Mouse (Mus musculus): ENCODE measurements around the gene Elane.

Elane gene

GRCm38 (mm10) chr10:79857452-79857811, 28.6 kb upstream of the Elane start:
- no peak for ATAC-seq (ENCODE audit: insufficient number of reproducible peaks, low FRiP score, low TSS enrichment)

GRCm38 (mm10) chr10:79857894-79858293, 28.2 kb upstream of the Elane start:
- no peak for ATAC-seq (ENCODE audit: insufficient number of reproducible peaks, low FRiP score, low TSS enrichment)

- ATAC-seq (ENCODE audit: insufficient number of reproducible peaks, low FRiP score, low TSS enrichment): no peak
Observed at GRCm38 (mm10) chr10:79858416-79859074, 27.5 kb upstream of the Elane start.

GRCm38 (mm10) chr10:79859116-79859515, 26.9 kb upstream of the Elane start:
- ATAC-seq (ENCODE audit: insufficient number of reproducible peaks, low FRiP score, low TSS enrichment): no peak

- ATAC-seq (ENCODE audit: insufficient number of reproducible peaks, low FRiP score, low TSS enrichment): no peak
Observed at GRCm38 (mm10) chr10:79860079-79860911, 25.8 kb upstream of the Elane start.

- peak; percentile 70; the same call in 1 of the 2 replicates for ATAC-seq (ENCODE audit: insufficient number of reproducible peaks, low FRiP score, low TSS enrichment)
Observed at GRCm38 (mm10) chr10:79861230-79862048, 24.6 kb upstream of the Elane start.

GRCm38 (mm10) chr10:79862049-79862788, 23.8 kb upstream of the Elane start:
- no peak for ATAC-seq (ENCODE audit: insufficient number of reproducible peaks, low FRiP score, low TSS enrichment)

GRCm38 (mm10) chr10:79862925-79863324, 23.1 kb upstream of the Elane start:
- ATAC-seq (ENCODE audit: insufficient number of reproducible peaks, low FRiP score, low TSS enrichment): no peak

GRCm38 (mm10) chr10:79864351-79865188, 21.5 kb upstream of the Elane start:
- no peak for ATAC-seq (ENCODE audit: insufficient number of reproducible peaks, low FRiP score, low TSS enrichment)

GRCm38 (mm10) chr10:79865189-79865601, 20.9 kb upstream of the Elane start:
- no peak for ATAC-seq (ENCODE audit: insufficient number of reproducible peaks, low FRiP score, low TSS enrichment)

GRCm38 (mm10) chr10:79865801-79866295, 20.2 kb upstream of the Elane start:
- ATAC-seq (ENCODE audit: insufficient number of reproducible peaks, low FRiP score, low TSS enrichment): 0 out of 2 replicates have a peak, but pooled peaks have one; percentile 21

GRCm38 (mm10) chr10:79866601-79867000, 19.4 kb upstream of the Elane start:
- ATAC-seq (ENCODE audit: insufficient number of reproducible peaks, low FRiP score, low TSS enrichment): no peak

- no peak for ATAC-seq (ENCODE audit: insufficient number of reproducible peaks, low FRiP score, low TSS enrichment)
Observed at GRCm38 (mm10) chr10:79871845-79872244, 14.2 kb upstream of the Elane start.

- no peak for ATAC-seq (ENCODE audit: insufficient number of reproducible peaks, low FRiP score, low TSS enrichment)
Observed at GRCm38 (mm10) chr10:79872862-79873261, 13.2 kb upstream of the Elane start.

GRCm38 (mm10) chr10:79873313-79873712, 12.7 kb upstream of the Elane start:
- ATAC-seq (ENCODE audit: insufficient number of reproducible peaks, low FRiP score, low TSS enrichment): no peak

- no peak for ATAC-seq (ENCODE audit: insufficient number of reproducible peaks, low FRiP score, low TSS enrichment)
Observed at GRCm38 (mm10) chr10:79873715-79874289, 12.2 kb upstream of the Elane start.

- peak; percentile 45; the same call in 1 of the 2 replicates for ATAC-seq (ENCODE audit: insufficient number of reproducible peaks, low FRiP score, low TSS enrichment)
Observed at GRCm38 (mm10) chr10:79874290-79874862, 11.7 kb upstream of the Elane start, which contains the start of the genes Prtn3 and Plppr3. TSS of gene Prtn3 (plus strand) at chr10:79874476. TSS of gene Plppr3 (minus strand) at chr10:79874634.

GRCm38 (mm10) chr10:79877174-79877573, 8.9 kb upstream of the Elane start:
- no peak for ATAC-seq (ENCODE audit: insufficient number of reproducible peaks, low FRiP score, low TSS enrichment)
